Mouse (Mus musculus) cerebellum, adult 9-10 months (tissue): ENCODE results near the gene Plaa.
A peak's percentile ranks its signal among the peaks of the same experiment; 100 is the strongest.
"Not testable (repeated sequence)": the region's sequence is repeated elsewhere in the genome, so short reads cannot be mapped to it uniquely, and the experiment has no call there.

Experiments used
- DNase-seq: peaks from one replicate; pipeline ENCODE4 v3.0.0; 2022

The Plaa gene

DNA sequence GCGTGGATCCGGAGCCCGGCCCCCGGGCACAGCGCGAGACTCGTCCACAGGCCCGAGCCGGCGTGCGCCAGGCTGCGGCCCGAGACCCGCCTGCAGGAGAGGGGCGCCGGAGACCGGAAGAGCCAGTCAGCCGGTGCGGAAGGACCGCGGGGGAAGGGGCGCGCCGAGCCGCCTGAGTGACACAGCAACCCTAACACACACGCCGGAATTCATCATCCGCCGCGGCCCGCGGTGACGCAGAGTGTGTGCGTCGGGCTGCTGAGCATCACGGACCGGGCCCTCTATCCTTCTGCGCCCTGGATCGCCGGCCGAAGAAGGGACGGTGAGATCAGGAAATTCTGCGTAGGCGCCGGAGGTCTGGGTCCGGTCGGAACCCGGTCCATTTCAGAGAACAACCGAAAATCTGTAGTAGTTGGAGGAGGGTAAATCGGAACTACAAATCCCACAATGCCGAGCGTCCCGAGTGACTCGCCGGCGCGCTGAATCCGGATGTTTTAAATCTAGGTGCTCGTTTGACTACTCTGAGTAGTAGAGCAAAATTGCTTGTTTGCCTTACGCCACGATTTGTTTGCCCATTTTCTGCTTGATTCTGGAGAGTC is at the start of gene Plaa:
TSS of gene Plaa (minus strand) at position 214 of the 599 bp plus-strand sequence.
- peak; percentile 86 for DNase-seq

- DNase-seq = not testable (repeated sequence)
These were observed 47.6 kb upstream of the Plaa start for GRCm38 (mm10) chr4:94650426-94651175.

GRCm38 (mm10) chr4:94649920-94650319 is 46.9 kb upstream of the Plaa start, which contains the start of gene Lrrc19:
Gene Lrrc19, minus strand, starts transcription at chr4:94650144.
- no peak for DNase-seq

- peak; percentile 29 for DNase-seq
These were observed 40.1 kb upstream of the Plaa start for GRCm38 (mm10) chr4:94643141-94643540.

DNA sequence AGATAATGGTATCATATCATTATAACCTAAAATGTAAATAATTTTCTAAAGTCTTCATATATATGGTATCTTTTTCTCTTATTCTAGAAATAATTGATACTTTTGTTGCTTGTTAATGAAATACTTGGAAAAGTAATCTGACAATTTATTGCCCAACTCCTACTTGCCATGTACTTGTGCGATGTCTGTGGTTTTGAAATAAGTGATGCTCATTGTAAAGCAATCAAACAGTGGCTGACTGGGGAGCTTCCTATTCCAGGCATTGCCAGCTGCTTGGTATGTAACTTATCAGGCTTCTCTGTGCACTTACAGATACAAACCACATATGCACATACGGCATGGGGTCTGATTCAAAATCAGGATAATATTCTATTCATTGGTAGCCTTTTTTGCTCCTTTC is 17.0 kb upstream of the Plaa start:
- no peak for DNase-seq

- DNase-seq = no peak
These were observed 11.6 kb upstream of the Plaa start for GRCm38 (mm10) chr4:94614627-94615006.

- peak; percentile 96 for DNase-seq
These were observed 11.1 kb upstream of the Plaa start, which contains the start of gene Ift74 for GRCm38 (mm10) chr4:94613972-94614626. Gene Ift74, plus strand, starts transcription at chr4:94614491.

DNA sequence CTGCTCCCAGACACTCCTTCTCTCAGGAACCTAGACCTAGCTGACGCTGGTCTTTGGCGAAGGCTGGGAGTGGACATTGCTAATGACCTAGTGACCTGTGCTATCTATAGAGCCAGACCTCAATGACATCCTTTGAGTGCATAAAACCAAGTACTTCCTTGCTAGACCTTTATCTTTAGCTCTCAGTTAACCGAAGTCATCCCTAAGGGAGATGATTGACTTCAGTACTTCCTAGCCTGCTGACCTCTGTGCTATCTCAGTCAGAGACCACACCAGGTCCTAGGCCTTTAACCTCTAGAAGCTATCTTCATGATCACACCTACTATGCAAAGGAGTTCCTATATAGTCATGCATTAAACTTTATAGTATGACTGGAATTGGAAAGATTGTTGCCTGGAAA is 7.3 kb upstream of the Plaa start:
- no peak for DNase-seq

DNA sequence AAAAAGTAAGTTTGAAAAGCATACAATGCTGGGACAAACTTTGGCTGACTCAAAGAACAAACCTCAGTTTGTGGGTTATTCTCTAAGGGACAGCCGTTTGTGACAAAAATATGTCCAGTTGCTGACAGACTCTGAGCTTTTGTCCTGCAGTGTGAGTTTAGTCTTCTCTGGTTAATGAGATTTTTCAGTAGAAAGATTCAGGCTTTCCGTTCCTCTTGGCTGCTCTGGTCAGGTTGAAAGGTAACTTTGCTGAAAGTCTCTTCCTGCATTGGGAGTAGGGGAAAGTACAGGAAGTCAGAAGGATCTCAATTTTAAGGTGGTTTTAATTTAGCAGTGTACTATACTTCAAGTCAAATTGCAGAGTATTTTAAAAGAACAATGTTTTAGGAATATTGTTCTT is 2.5 kb upstream of the Plaa start:
- DNase-seq = no peak

GRCm38 (mm10) chr4:94604452-94605019 is 1.5 kb upstream of the Plaa start:
- no peak for DNase-seq

GRCm38 (mm10) chr4:94602496-94603030 is 481 bp downstream of the Plaa start:
- DNase-seq = no peak

DNA sequence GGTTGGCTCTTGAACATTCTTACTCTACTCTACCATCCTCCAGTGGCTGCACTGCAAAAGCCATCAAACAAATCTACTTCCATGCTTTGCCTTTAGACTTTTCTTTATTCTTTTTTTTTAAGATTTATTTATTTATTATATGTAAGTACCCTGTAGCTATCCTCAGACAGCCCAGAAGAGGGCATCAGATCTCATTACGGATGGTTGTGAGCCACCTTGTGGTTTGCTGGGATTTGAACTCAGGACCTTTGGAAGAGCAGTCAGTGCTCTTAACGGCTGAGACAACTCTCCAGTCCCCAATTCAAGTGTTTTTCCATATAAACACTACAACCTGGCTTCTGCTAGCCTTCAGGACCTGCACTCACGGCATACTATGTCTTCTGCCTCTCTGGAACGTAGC is 1.6 kb downstream of the Plaa start:
- peak; percentile 25 for DNase-seq

DNA sequence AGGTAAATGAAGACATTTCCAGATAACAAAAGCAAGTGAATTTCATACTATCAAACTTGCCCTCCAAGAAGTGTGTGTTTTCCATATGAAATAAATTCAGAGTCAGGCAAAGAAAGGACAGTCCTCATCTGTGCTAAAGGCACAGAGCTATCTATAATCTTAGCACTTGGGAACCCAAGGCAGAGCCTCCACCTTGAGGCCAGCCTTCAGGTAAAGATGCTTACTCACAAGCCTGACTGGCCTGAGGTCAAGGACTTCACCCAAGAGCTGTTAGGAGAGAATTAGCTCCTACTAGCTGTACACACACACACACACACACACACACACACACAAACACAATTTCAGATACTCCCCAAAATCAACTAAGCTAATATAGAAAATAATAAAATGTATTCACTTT is 10.3 kb downstream of the Plaa start:
- no peak for DNase-seq

- DNase-seq = no peak
These were observed 11.2 kb downstream of the Plaa start for GRCm38 (mm10) chr4:94591765-94592381.

GRCm38 (mm10) chr4:94572677-94573076 is 30.4 kb downstream of the Plaa start:
- DNase-seq = no peak

DNA sequence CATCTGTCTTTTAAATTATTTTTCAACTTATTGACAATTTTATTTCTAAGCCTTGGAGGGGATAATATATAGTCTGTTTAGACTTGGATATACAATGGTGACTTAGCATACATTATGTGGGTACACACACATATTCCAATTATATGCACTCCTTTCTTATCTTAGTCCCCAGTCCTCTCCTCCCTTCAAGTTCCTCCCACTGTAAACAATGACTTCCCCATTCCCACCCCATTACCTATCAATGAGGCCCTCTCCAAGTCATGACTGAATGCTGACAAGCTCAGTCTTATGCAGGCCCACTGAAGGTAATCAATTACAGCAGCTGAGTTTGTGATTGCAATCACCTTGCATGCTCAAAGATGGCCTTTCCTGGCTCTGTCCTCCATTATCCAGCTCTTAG is 38.7 kb downstream of the Plaa start:
- no peak for DNase-seq

- DNase-seq = no peak
These were observed 40.9 kb downstream of the Plaa start for GRCm38 (mm10) chr4:94561954-94562648.

DNA sequence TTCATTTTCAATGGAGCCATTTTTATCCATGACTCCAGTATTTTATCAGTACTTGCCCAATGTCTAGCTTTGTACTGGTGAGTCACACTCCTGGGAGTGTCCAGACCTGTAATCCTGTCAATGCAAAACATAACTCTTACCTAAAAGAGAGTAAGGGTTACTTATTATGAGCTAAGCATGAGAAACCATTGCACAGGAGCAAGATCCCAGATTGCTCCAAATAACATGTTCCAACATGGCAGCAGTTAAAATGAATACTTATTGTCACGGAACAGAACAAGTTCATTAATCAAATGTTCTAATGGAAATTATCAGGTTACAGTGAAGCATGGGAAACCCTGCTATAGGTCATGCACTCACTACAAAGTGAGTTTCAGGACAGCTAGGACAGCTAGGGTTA is 42.7 kb downstream of the Plaa start:
- DNase-seq = no peak

DNA sequence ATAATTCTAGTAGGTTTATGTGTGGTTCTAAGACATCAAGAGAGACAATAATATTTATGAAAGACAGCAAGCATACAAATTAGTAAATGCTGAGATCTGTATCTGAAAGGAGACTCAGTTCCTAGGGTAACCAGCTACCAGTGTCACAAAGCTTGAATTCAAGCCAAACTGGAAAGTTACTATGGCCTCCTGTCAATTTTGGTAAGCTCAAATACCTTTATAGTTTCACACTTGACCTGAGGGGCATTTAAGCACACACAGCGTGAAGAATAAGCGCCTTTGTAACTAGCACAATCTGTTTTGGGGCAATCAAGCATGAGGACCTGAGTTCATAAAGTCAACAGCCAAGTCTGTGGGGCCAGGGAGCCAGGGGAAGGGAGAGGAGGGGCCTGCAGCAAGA is 43.8 kb downstream of the Plaa start:
- no peak for DNase-seq

- DNase-seq = peak; percentile 37
These were observed 45.9 kb downstream of the Plaa start for GRCm38 (mm10) chr4:94557145-94557544.

DNA sequence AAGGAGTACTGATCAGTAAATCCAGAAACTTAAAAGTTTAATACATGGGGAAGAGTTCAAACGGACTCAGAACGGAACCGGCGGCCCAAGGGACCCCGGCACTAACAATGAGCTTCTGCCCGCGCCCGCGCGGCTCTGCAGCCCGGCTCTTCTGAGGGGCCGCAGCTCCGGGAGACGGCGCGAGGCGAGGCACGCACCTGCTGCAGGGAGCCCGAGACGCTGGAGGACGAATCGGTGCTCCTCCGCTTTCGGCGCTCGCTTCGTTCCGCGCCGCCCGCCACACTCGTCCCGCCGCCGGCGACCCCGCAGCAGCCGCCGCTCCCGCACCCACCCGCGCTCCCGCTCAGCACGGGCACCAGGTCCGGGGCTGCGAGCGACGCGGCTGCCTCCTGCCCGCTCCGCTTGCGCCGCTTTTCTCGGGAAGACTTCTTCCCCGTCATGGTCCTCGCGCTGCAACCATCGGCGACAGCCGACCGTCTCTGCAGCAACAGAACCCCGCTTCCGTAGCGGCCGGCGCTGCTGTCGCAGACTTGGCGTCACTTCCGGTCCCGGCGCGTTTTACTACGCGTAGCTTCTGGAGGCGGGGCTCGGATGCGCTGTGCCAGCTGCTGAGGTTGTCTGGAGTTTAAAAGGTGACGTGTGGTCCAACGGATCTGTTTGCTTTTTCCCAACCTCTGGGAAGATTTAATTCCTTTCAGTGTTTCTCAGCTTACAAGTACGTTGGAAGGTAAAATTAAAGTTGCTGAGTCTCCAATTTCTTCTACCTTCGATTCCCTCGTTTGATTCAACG is 46.6 kb downstream of the Plaa start, which contains the start of the genes Gm10306 and Caap1:
TSS of gene Gm10306 (plus strand) at position 282 of the 790 bp plus-strand sequence.
TSS of gene Caap1 (minus strand) at position 532 of the 790 bp plus-strand sequence.
- peak; percentile 89 for DNase-seq
